Mouse (Mus musculus): ENCODE data around the gene Fancd2.

Fancd2 gene

DNA sequence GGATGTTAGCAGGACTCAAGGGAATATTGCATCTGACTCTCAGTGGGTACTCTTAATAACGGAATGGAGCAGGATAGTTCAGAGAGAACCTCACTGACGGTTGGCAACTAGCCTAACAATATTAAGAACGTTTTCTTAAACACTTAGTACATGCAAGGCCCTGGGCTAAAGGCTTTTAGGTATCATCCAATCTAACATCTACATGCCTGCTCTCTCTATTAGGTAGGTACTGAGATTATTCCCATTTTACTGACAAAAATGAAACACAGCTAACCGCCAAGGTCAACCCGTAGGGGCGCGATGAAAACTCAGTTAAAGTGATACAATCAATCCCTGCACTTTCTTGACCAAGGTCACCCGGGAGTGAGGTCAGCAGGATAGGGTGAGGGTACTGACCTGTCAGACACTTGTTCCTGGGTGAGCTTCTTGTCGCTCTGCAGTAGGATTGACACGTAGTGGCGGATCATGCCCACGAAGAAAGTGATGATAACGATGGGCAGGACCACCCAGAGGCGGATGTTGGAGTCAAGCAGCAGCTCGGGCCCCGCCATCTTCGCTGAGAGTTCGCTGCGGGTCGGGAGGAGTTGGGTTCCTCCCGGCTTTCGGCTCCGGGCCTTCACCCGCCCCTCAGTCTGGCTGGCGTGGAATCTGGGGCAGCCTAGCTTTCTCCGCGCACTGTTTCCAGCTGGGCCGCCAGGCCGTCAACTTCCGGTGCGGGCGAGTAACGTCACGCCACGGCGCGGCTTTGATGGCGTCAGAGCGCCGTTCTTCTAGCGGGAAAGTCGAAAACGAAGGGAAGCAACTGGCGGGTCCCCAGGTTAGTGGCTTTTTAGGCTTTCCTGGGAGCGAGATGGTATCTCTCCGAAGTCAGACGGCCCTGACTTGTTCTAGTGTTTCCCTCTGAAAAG, at the start of gene Fancd2, which contains the start of gene Emc3:
Gene Fancd2, plus strand, starts transcription at position 751 of the 908 bp plus-strand sequence.
Gene Emc3, minus strand, starts transcription at position 721 of the 908 bp plus-strand sequence.
- peak; percentile 96 for DNase-seq

DNA sequence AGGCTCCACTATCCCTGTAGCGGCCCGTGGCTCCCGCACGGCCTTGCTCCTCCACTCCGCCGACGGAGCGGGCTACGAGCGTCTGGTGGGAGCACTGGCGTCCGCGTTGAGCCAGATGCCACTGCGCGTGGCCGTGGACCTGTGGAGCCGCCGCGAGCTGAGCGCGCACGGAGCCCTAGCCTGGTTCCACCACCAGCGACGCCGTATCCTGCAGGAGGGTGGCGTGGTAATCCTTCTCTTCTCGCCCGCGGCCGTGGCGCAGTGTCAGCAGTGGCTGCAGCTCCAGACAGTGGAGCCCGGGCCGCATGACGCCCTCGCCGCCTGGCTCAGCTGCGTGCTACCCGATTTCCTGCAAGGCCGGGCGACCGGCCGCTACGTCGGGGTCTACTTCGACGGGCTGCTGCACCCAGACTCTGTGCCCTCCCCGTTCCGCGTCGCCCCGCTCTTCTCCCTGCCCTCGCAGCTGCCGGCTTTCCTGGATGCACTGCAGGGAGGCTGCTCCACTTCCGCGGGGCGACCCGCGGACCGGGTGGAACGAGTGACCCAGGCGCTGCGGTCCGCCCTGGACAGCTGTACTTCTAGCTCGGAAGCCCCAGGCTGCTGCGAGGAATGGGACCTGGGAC, 48.9 kb upstream of the Fancd2 start:
- peak; percentile 59 for DNase-seq

DNA sequence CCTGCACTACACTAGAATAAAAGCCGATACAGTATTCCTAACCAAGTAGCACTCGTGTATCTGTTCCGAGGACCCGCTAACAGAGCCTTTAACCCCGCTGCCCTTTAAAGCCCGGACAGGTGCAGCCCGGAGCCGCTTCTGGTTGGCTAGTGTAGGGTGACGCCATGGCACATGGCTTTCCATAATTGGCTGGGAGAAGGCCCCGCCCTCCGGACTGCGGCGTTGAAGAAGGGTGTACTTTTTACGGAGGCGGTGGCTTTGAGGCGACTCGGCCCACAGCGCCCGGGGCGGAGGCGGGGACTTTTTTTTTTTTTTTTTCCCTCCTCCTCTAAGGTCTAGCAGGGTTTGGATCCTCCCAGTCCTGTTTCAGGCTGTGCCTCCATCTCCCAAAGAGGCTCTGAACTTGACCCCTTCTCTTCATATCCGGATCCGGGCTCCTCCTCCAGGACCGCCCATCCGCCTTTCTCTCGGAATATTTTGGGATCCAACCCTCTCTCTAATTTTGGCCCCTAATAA, 48.3 kb upstream of the Fancd2 start, which contains the start of gene Creld1:
Gene Creld1, plus strand, starts transcription at position 198 of the 516 bp plus-strand sequence.
- DNase-seq = peak; percentile 93

DNA sequence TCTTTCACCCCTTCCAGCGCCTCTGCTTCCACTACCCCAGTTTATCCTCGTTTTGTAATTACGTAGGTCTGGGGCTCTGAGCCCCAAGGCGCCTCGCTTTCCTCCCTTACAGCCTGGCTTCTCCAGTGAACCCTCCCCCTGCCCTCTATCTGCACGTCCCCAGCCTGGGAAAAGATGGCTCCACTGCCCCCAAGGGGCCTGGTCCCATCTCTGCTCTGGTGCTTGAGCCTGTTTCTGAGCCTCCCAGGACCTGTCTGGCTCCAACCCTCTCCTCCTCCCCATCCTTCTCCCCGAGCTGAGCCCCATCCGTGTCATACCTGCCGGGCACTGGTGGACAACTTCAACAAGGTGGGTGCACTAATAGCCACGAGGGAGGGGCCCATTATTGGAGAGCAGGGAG, 47.8 kb upstream of the Fancd2 start:
- DNase-seq = peak; percentile 38

DNA sequence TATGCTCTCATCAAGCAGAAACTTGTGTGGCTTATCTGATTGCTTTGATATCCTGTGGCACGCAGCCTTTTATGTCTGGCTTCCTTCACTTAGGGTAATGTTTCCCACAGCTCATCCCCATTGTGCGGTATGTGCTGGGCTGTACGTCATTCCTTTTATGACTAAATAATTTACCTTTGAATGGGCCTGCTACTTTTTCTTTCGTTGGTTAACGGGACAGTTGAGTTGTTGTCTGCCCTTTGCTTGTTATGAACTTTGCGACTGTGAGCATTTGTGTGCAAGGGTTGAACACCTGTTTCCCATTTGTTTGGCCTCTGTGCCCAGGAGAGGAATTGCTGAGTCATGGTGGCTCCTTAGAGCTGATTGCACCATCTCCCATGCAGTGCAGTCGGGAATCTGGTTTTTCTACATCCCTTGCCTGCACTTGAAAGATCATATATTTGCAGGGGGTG, 44.3 kb upstream of the Fancd2 start:
- no peak for DNase-seq

DNA sequence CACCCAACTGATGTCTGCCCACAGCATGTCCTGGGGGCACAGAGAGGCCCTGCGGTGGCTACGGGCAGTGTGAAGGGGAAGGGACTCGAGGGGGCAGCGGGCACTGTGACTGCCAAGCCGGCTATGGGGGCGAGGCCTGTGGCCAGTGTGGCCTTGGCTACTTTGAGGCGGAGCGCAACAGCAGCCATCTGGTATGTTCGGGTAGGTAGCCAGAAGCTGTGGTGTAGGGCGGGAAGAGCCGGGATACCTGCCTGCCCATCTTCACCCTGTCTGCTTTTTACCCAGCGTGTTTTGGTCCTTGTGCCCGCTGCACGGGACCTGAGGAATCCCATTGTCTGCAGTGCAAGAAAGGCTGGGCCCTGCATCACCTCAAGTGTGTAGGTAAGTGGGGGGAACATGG, 42.1 kb upstream of the Fancd2 start:
- no peak for DNase-seq

DNA sequence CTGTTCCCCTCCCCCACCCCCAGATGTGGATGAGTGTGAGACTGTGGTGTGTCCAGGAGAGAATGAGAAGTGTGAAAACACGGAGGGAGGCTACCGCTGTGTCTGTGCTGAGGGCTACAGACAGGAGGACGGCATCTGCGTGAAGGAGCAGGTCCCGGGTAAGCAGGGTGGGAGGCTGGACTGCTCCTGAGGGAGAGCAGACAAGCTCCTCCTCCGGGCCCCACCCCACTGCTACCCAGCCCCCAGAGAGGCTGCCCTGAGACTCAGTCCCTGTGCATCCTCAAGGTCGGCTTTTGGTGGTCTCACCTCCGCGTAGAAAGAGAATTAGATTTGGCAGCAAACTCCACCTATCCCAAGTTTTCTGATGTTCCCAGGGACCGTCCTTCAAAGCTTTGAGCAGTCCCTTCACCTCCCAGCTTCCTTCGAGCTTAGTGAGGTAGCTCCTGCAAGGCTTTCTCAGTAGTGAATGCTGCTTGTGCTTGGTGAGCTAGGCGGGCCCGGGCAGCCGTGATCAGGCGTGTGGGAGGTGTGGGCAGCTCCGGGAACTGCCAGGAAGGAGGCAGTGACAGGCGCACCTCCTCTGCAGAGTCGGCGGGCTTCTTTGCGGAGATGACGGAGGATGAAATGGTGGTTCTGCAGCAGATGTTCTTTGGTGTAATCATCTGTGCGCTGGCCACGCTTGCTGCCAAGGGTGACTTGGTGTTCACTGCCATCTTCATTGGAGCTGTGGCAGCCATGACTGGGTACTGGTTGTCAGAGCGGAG, 39.2 kb upstream of the Fancd2 start:
- DNase-seq = no peak

DNA sequence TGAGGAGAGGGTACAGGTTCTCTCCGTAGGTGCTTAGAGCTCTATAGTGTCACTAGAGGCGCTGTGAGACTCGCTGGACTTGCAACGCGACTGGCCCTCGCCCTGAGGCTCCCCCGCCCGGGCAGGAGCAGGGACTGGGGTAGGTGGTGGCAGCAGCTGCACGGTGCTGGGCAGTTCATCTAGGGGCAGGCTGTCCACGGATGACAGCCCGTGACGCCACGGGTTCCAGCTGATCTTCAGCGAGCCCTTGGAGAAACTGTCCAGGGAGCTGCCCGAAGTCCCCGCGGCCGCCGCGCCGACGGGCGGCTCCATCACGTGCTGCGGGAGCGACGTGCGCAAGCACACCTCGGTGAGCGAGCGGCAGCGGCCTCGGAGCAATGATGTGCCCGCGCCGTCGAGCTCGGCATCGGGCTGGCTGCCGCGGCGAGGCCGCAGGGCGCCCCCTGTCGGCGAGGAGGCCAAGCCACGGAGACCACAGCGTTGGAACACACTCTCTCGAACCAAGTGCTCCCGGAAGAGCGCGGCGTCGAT, 37.2 kb upstream of the Fancd2 start:
- DNase-seq = peak; percentile 93

DNA sequence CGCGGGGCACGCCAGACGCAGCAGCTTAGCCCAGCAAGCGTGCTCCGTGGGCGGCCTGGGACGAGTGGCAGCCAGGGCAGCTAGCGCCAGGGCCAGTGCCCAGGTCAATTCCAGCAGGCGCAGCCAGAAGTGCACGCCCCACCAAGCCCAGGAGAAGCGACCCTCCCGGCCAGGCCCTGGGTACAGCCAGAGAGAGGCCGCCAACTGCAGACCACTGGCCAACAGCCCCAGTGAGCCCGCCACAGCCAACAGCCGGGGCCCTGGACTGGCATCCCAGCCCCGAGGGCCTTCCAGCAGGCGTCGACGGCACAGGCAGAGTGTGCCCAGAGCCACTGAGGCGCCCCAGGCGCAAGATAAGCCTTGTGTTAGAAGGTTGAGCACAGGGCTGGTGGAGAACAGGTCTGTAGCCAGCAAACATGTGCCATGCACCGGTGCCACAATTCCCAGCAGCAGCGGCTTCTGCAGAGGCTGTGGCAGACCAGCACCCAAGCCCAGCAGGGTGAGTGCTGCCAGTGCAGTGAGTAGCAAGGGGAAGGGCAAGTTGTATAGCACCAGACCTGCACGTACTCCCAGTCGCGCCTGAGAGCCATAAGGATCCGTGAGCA, 36.3 kb upstream of the Fancd2 start:
- no peak for DNase-seq

DNA sequence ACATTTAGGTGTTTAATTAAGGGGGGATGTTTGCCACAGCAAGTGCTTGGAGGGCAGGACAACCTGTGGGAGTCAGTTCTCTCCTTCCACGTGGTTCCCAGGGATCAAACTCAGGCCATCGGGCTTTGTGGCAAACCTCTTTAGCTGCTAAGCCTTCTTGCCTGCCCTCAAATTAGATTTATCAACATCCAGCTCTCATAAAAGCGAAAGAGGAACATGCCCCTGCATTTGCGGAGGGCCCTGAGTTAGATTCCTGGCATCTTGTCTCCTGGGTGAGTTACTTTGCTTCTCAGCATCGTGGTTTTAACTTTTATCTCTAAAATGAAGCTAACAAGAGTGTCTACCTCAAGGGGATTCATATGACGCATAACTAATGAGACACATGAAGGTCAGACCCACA, 32.1 kb upstream of the Fancd2 start:
- DNase-seq = no peak

DNA sequence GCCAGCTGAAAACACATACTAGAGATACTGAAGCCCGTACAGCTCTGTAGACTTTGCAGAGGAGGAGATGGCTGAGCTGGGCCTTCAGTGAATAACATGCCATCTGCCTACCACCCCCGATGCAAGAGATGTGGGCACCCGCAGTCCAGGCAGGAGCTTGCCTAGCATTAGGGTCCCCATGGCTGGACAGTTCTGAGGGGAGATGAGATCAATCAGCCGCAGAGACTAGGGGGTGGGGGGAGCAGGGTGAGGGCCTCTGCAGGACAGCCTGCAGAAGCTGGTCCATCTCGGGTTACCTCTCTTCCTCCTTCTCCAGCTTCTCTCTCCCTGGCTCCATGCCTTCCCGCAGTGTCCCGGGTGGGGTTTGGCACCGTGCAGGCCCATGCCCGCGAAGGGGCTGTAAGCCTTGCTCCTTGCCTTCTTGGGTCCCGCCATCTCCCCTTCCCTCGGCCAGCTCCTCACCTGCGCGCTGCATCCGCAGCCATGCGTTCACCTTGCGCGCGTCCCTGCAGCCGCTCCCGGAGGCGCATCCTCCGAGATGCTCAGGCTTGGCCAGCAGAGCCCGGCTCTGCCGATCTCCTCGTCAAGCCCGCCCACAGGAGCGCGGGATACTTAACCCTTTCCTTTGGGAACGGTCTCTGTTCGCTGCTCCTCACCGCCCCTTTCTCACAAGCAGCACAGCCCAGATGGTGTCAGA, 29.9 kb upstream of the Fancd2 start, which contains the start of gene Prrt3:
Gene Prrt3, minus strand, starts transcription at position 544 of the 697 bp plus-strand sequence.
- no peak for DNase-seq

DNA sequence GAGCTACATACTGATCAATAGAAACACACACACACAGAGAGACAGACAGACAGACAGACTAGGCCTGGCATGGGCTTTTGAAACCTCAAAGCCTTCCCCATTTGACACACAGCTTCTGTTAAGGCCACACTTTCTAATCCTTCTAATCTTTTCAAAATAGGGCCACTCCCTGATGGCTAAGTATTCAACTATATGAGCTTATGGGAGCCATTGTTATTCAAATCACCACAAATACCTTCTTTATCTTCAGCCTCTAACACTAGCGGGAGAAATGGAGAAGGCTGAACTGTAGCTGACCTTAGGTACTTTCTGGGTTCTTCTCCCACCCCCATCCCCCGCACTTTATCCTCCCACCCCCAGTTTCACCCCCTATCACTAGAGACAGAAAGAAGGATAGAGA, 28.7 kb upstream of the Fancd2 start:
- no peak for DNase-seq

DNA sequence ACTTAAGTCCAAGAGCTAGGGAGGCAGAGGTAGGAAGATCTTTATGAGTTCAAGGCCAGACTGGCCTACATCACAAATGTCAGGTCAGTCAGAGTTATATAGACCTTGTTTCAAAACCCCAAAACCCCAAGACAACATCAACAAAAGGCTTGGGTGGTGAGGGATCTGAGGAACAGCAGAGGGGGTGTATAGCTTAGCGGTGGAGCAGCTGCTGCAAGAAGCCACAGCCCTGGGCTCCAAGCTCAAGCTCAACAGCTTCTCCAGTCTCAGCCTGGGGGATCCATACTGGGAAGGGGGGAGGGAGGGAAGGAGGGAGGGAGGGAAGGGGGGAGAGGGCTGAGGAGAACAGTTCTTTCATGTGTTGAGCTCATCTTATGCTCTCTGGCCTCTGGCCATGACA, 25.8 kb upstream of the Fancd2 start:
- DNase-seq = no peak

DNA sequence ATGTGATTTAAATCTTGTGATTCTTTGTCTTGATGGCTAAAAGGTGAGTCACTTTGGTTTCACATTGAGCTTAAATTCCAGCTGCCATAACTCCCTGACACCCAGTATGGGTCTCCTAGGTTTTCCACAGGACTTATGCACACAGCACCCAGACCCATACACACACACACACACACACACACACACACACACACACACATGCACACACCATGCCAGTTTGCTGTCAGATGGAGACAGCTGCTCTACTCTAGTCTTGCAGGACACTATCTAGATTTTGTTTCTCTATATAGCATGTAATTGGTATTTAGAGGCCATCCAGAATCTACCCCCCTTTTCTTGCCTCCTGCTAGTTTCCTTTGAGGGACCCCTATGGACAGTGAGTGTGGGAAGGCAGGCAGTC, 24.4 kb upstream of the Fancd2 start:
- no peak for DNase-seq

DNA sequence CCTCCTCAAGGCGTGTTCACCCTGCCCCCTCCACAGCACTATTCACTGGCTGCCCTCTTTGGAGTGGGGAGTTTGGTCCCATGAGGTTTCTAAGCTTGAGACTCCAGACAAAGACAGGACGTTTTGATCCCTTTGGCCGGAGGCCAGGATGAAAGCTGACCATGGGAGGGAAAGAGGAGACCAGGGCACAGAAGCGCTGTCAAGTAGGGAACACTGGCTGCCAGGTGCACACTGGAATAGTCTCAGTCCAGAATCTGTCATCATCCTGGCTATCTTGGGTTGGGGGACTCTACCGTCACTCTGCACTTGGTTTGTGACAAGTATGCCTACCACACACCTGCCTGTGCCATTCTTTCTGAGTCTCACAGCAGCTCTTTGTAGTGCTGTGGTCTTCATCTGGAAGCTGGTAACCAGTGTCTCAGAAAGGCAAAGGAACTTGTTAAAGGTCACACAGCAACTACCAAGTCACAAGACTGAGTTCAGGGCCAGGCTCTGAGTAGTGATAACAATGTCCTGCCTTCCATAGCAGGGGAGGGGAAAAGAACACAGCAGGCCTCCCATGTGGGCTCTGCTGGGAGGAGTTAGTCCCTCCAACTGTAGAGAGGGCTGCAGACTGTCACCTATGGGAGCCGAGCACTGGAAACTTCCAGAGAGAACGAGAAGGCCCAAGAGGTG, 23.1 kb upstream of the Fancd2 start:
- no peak for DNase-seq

DNA sequence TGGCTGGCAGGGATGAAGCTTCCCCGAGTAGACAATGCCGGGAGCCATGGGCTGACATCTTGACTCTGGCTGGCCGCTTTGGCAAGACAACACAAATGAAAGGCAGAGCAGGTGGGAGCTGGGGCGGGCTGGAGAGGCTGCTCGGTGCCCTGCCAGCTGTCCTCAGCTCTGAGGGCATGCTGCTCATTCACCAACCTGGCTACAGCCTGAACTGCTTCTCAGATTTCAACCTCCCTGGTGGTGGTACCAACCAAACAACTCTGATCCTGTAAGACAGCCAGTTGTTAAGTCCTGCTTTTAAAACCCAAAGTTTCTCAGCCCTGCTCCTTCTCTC, 22.6 kb upstream of the Fancd2 start:
- peak; percentile 22 for DNase-seq

DNA sequence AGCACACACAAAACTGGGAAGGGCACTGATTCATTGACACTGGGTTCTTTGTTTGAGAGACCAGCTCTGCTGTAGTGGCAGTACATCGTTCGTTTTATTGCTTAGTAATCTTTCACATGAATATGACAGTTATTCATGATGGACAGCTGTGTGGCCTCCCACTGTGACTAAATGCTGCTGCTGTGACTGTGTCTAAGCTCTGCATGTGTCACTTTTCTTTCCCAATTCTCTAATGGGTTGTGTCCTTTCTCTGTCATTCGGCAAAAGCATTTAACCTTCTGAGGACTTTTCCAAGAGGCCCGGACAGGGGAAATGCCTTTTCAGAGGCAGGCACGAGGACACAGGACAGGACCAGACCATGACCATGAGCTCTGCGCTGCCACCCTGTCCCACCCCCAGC, 17.5 kb upstream of the Fancd2 start:
- DNase-seq = no peak

DNA sequence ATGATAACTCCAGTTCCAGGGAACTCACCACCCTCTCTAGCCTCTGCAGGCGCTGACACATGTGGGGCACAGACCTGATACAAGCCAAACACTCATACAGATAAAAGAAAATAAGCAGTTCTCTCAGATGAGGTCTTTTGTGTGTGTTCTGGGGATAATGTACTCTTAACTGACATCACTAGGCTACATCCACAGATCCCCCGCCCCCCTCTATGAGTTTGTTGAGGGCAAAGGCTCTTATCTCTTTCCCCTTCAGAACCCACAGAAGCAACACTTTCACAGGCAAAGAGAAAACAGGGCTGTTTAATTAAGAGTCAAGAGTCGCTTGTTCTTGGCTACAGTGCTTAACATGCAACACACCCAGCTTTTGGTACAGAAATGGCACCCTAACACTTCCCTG, 16.9 kb upstream of the Fancd2 start:
- no peak for DNase-seq

DNA sequence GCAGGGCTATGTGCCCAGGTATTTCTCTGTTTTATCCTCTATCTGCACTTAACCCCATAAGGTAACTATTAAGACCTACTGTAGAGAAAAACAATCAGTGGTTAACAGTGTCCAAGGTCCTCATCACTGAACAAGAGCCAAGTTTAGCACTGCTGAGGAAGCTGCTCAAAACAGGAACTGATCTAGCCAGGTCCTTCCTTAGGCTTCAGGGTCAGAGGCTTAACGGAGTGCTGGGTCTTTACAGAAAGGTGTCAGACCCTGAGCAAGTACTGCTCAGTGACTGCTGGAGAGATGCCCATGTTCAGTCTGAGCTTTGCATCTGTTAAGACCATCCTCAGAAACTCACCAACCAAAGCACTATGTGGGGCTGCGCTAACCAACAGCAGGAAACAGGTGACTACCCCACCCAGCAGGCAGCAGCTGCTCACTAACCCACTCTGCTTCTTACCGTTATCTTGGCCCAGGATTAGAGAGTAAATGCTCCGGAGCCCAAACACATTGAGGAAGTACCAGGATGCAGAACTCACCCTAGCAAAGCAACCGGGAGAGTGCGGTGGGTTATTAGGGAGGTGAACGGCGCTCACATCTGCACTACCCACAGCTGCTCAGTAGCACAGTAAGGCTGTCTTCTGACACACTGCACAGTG, 13.9 kb upstream of the Fancd2 start:
- DNase-seq = peak; percentile 42

DNA sequence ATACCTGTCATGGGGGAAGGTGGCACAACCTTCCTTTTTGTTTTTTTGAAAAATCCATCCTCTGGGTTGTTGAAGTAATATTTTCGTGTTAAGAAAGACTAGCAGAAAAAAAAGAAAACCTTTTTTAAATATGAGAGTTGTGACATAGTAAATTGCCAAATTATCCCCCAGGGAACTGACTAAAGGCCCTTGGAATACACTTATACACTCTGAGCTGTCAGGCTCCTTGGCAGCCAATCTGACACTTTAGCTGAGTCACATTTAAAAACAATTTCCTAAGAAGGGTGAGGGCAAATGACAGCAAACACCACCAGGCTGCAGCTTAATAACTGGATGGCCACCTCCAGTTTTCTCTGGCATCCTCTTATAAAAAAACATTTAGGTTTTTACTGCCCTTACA, 9.2 kb upstream of the Fancd2 start:
- DNase-seq = no peak

DNA sequence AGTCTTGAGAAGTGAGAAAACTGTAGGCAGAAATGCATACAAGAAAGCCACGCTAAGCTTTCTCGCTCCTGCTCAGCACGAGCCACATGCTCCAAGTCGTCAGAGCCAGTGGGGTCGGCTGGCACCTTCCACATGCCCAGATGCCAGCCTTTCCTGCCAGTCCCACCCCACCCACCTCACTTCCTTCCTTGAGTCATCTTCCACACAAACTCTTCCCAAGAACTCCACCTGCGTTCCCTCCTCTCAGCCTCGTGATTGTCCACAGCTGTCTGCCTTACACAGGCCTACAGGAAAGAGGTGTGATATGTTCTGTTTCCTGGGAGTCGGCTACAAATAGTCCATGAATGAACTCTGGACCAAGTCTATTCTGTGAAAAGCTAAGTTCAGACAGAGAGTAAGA, 8.1 kb upstream of the Fancd2 start:
- no peak for DNase-seq
